Mouse (Mus musculus): ENCODE measurements around the gene Batf. TPM values are rescaled to one million over a fixed set of nuclear protein-coding genes. Genes with fewer than 3 reads are reported as not detected.

Gene Batf
- 6.6 and 8.0 TPM in 2 replicates for polyA plus RNA-seq (2015; fragmentation: Nextera tagmentation; extraction: Ambion mirVana)

DNA sequence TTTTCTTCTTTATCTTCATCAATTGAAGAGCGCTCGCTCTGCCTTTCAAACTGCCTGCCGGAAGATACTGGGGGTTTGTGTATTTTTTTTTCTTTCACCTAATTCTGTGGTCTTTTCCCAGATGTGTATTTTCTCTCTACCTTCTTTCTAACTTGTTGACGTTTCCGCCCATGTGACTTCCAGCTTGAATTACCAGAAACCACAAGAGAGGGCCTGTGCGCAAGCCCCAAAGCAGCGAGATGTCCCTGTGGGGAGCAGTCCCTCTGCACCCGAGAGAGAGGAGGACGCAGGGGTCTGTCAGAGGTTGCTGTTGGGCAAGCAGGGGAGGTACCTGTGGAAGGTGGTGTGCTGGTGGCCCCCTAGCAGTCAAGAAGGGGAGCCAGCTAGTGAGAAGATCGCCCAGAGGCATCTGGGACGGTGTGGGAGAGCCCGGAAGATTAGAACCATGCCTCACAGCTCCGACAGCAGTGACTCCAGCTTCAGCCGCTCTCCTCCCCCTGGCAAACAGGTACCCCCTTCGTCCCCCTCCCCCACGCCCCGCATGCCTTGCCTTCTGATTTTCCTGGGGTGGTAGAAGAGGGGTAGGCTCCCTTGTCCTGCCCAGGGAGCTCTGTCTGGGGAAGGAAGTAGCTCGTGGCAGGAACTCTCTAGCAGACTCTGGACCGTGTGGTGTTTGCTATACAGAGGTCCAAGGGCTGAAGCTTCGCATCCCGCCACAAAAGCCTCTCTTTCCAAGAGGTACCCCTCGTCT, at the start of gene Batf:
Batf (plus strand) TSS at position 204 of the 751 bp plus-strand sequence.

DNA sequence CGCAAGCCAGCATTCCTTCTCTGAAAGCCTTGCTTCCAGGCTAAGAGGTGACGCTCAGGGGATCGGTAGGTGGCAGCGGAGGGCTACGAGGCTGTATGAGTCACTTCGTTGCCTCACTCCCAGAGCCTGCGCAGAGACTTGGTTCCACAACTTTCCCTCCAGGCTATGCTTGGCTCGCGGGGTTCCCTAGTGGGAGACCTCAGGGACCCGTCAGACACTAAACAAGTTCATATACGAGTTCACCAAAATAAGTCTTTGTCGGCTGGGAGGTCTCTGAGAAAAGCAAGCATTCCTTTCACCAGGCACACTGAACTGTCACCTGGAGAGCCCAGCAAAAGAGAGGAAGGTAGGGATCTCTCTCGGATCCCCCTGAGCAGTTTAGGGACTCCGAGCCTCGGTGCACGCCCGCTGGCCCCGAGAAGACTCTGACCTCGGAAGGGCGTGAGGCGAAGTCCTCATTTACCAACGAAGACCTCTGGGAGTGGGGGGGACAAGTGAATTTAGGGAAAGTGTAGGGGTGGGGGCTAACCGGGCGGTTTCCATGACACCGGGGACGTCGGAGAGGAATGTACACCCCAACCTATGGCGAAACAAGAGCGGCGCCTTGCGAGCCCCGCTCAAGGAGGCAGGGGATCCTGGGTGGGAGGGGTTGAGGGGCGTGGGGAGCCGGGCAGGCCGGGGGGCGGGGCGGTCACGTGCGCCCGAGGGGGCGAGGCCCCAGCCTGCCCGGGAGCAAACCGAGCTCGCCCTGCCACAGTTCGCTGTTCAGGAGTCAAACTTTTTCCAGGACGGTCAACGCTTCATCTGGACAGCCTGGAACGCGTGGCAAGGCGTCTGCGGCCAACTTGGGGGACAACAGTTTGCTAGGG, 59.6 kb downstream of the Batf start, which contains the start of gene Flvcr2:
Flvcr2 (plus strand) TSS at position 713 of the 869 bp plus-strand sequence.

Small RNA genes lying within 50 kb of the gene (microRNA-seq; reads per million reads assigned to microRNA genes)
- not detected for gene Gm47285

Other genes starting within 250 kb of the Batf start
- 21.9 and 33.2 TPM in 2 replicates for gene Fos, start 212.8 kb upstream of the Batf start, polyA plus RNA-seq (2015; fragmentation: Nextera tagmentation; extraction: Ambion mirVana)
- 1.4 TPM in 2 replicates for gene Jdp2, start 87.6 kb upstream of the Batf start, polyA plus RNA-seq (2015; fragmentation: Nextera tagmentation; extraction: Ambion mirVana)
- 9.1 and 11.2 TPM in 2 replicates for gene Flvcr2, start 59.9 kb downstream of the Batf start, polyA plus RNA-seq (2015; fragmentation: Nextera tagmentation; extraction: Ambion mirVana)
- 87.1 and 135 TPM in 2 replicates for gene Erg28, start 137.9 kb downstream of the Batf start, polyA plus RNA-seq (2015; fragmentation: Nextera tagmentation; extraction: Ambion mirVana)
- 6.1 and 6.3 TPM in 2 replicates for gene Ttll5, start 138.0 kb downstream of the Batf start, polyA plus RNA-seq (2015; fragmentation: Nextera tagmentation; extraction: Ambion mirVana)

Data from urinary bladder, postnatal 0 days (tissue).